Comparison of ENCODE assay signal across 8 mouse cellular contexts in genomic region chr3:14869779-14870178, GRCm38 (mm10). TPM values are rescaled to one million over a fixed set of nuclear protein-coding genes. Genes with fewer than 3 reads are reported as not detected.
DNase-seq lines count a peak whose midpoint lies in the region; ATAC-seq lines count a peak whose summit lies in the region.

No protein-coding gene starts in this region.

- no peak overlapping the region for H3K9ac ChIP-seq in embryonic facial prominence, embryonic 13.5 days
- H3K9ac ChIP-seq in heart, embryonic 11.5 days (ENCODE audit: low read depth, low read length) = no peak overlapping the region
- H3K9ac ChIP-seq in kidney, embryonic 15.5 days = no peak overlapping the region
- no peak overlapping the region for H3K9ac ChIP-seq in neural tube, embryonic 14.5 days (replicated peaks; ENCODE audit: low read depth, low read length)

- 28% methylated on average over 11 of the region's 11 CpGs for WGBS in embryonic facial prominence, embryonic 13.5 days
- 30% methylated on average over 11 of the region's 11 CpGs for WGBS in heart, embryonic 11.5 days (ENCODE audit: insufficient replicate concordance)
- 25% methylated on average over 11 of the region's 11 CpGs for WGBS in kidney, embryonic 15.5 days
- 19% methylated on average over 11 of the region's 11 CpGs for WGBS in neural tube, embryonic 14.5 days

- H3K4me3 ChIP-seq in embryonic facial prominence, embryonic 13.5 days = no peak overlapping the region
- no peak overlapping the region for H3K4me3 ChIP-seq in heart, embryonic 11.5 days (ENCODE audit: low read depth, low read length)
- H3K4me3 ChIP-seq in kidney, embryonic 15.5 days (replicated peaks) = no peak overlapping the region
- no peak overlapping the region for H3K4me3 ChIP-seq in neural tube, embryonic 14.5 days (ENCODE audit: low read depth, low read length)

- H3K27ac ChIP-seq in embryonic facial prominence, embryonic 13.5 days = no peak overlapping the region
- H3K27ac ChIP-seq in heart, embryonic 11.5 days (ENCODE audit: low read depth, low read length) = no peak overlapping the region
- H3K27ac ChIP-seq in kidney, embryonic 15.5 days = no peak overlapping the region
- no peak overlapping the region for H3K27ac ChIP-seq in neural tube, embryonic 14.5 days (ENCODE audit: low read depth, low read length)

- H3K4me2 ChIP-seq in embryonic facial prominence, embryonic 13.5 days = peak overlapping the region; percentile 36
- H3K4me2 ChIP-seq in heart, embryonic 11.5 days = peak overlapping the region; percentile 34
- H3K4me2 ChIP-seq in kidney, embryonic 15.5 days = peak overlapping the region; percentile 44
- H3K4me2 ChIP-seq in neural tube, embryonic 14.5 days (ENCODE audit: low read depth, low read length) = no peak overlapping the region

- no peaks in the 10 kb centered on the region for H3K36me3 ChIP-seq in embryonic facial prominence, embryonic 13.5 days
- H3K36me3 ChIP-seq in heart, embryonic 11.5 days (ENCODE audit: control insufficient read depth, insufficient read depth, low read length) = no peaks in the 10 kb centered on the region
- H3K36me3 ChIP-seq in kidney, embryonic 15.5 days = no peaks in the 10 kb centered on the region
- no peaks in the 10 kb centered on the region for H3K36me3 ChIP-seq in neural tube, embryonic 14.5 days (ENCODE audit: control insufficient read depth, insufficient read depth, low read length)

- H3K4me1 ChIP-seq in embryonic facial prominence, embryonic 13.5 days = 0 out of 2 replicates have a peak, but pooled peaks cover 4% of the 10 kb centered on the region
- H3K4me1 ChIP-seq in heart, embryonic 11.5 days (ENCODE audit: control insufficient read depth, insufficient read depth, low read length) = no peaks in the 10 kb centered on the region
- H3K4me1 ChIP-seq in kidney, embryonic 15.5 days = no peaks in the 10 kb centered on the region
- H3K4me1 ChIP-seq in neural tube, embryonic 14.5 days (ENCODE audit: control insufficient read depth, insufficient read depth, low read length) = no peaks in the 10 kb centered on the region

- peak; percentile 82 for DNase-seq in CD4-positive helper T cell, adult 2 months (ENCODE audit: low read depth, low spot score)
- peak; percentile 81 for DNase-seq in adrenal gland, postnatal 10 days
- peak; percentile 74 to 82 for DNase-seq in lung, adult 18-20 months
- DNase-seq in testis, postnatal 10 days (ENCODE audit: low spot score) = peak; percentile 68

- H3K9me3 ChIP-seq in embryonic facial prominence, embryonic 13.5 days = no peaks in the 10 kb centered on the region
- H3K9me3 ChIP-seq in heart, embryonic 11.5 days (replicated peaks; ENCODE audit: control insufficient read depth, low read length) = no peaks in the 10 kb centered on the region
- H3K9me3 ChIP-seq in kidney, embryonic 15.5 days (replicated peaks) = no peaks in the 10 kb centered on the region
- no peaks in the 10 kb centered on the region for H3K9me3 ChIP-seq in neural tube, embryonic 14.5 days (ENCODE audit: control insufficient read depth, low read length)

- no peak for ATAC-seq in embryonic facial prominence, embryonic 13.5 days (ENCODE audit: insufficient number of reproducible peaks, insufficient read depth, low FRiP score, low TSS enrichment, low read depth)
- ATAC-seq in heart, embryonic 11.5 days (replicated peaks; ENCODE audit: insufficient number of reproducible peaks, low FRiP score, low TSS enrichment) = 0 out of 2 replicates have a peak, but pooled peaks have one; percentile 49
- ATAC-seq in kidney, embryonic 15.5 days (replicated peaks; ENCODE audit: low FRiP score) = peak; percentile 72
- ATAC-seq in neural tube, embryonic 14.5 days (ENCODE audit: low read depth) = peak; percentile 55; the same call in 1 of the 2 replicates

- peaks cover 5% of the 10 kb centered on the region for H3K27me3 ChIP-seq in embryonic facial prominence, embryonic 13.5 days
- no peaks in the 10 kb centered on the region for H3K27me3 ChIP-seq in heart, embryonic 11.5 days (ENCODE audit: control insufficient read depth, insufficient read depth, low read length)
- H3K27me3 ChIP-seq in kidney, embryonic 15.5 days = 0 out of 2 replicates have a peak, but pooled peaks cover 4% of the 10 kb centered on the region
- H3K27me3 ChIP-seq in neural tube, embryonic 14.5 days (ENCODE audit: control insufficient read depth, insufficient read depth, low read length) = no peaks in the 10 kb centered on the region

RNA-seq across cellular contexts. Expression of gene Car3, which starts 6.5 kb away (rescaled TPM):
- total RNA-seq in adrenal gland, postnatal 10 days (2021) = 1,000 to 10,000 TPM; 1,701 to 1,775 TPM
- polyA plus RNA-seq in embryonic facial prominence, embryonic 13.5 days (2015; fragmentation: Nextera tagmentation; extraction: Ambion mirVana) = 14.4 and 20.9 TPM in 2 replicates
- 19.8 and 22.0 TPM in 2 replicates for polyA plus RNA-seq in heart, embryonic 11.5 days (2014; fragmentation: Nextera tagmentation; extraction: Ambion mirVana)
- 18.8 and 39.6 TPM in 2 replicates for polyA plus RNA-seq in kidney, embryonic 15.5 days (2015; fragmentation: Nextera tagmentation; extraction: Ambion mirVana)
- 1.7 and 8.9 TPM in 2 replicates for polyA plus RNA-seq in neural tube, embryonic 14.5 days (2014; fragmentation: Nextera tagmentation; extraction: Ambion mirVana)

RNA-seq across cellular contexts. Expression of gene Car2, which starts 16.3 kb away (rescaled TPM):
- 10 to 100 TPM; 38.0 to 50.9 TPM for total RNA-seq in adrenal gland, postnatal 10 days (2021)
- 22.0 and 36.8 TPM in 2 replicates for polyA plus RNA-seq in embryonic facial prominence, embryonic 13.5 days (2015; fragmentation: Nextera tagmentation; extraction: Ambion mirVana)
- polyA plus RNA-seq in heart, embryonic 11.5 days (2014; fragmentation: Nextera tagmentation; extraction: Ambion mirVana) = 315 and 394 TPM in 2 replicates
- polyA plus RNA-seq in kidney, embryonic 15.5 days (2015; fragmentation: Nextera tagmentation; extraction: Ambion mirVana) = 82.4 and 87.0 TPM in 2 replicates
- polyA plus RNA-seq in neural tube, embryonic 14.5 days (2014; fragmentation: Nextera tagmentation; extraction: Ambion mirVana) = 19.1 and 24.7 TPM in 2 replicates
